Mouse (Mus musculus) forebrain, postnatal 0 days (tissue): ENCODE results near the gene C130050O18Rik. TPM values are rescaled to one million over a fixed set of nuclear protein-coding genes. Genes with fewer than 3 reads are reported as not detected.

ENCODE experiments used
- ATAC-seq: fragments of 200-750 bp; cut with Nextera tagmentation; 2 replicates; pipeline ENCODE4 v1.8.0; 2017; ENCODE audit warnings: mild to moderate bottlenecking, moderate library complexity
- DNase-seq: peaks from one replicate; pipeline ENCODE4 v3.0.0-alpha.2; 2015
- H3K27ac ChIP-seq: fragments of 300-500 bp; sonication (generic); 2 replicates; pipeline ENCODE4 v1.5.1; 2014; ENCODE audit warnings: low read depth, mild to moderate bottlenecking, antibody characterized with exemption, low read length, moderate library complexity, mixed read lengths
- H3K27me3 ChIP-seq: fragments of 300-500 bp; sonication (generic); 2 replicates; pipeline ENCODE4 v1.6.1; 2014; ENCODE audit warnings: mild to moderate bottlenecking, low read length, mixed read lengths; ENCODE audit not compliant: insufficient read depth
- H3K36me3 ChIP-seq: fragments of 300-500 bp; sonication (generic); 2 replicates; pipeline ENCODE4 v1.6.1; 2014; ENCODE audit warnings: mild to moderate bottlenecking, moderate library complexity; ENCODE audit not compliant: insufficient read depth
- H3K4me1 ChIP-seq: fragments of 300-500 bp; sonication (generic); 2 replicates; pipeline ENCODE4 v1.6.1; 2014; ENCODE audit warnings: antibody characterized with exemption; ENCODE audit not compliant: insufficient read depth
- H3K4me2 ChIP-seq: fragments of 300-500 bp; sonication (generic); 2 replicates; pipeline ENCODE4 v1.6.1; 2014; ENCODE audit warnings: low read depth, mild to moderate bottlenecking, moderate library complexity
- H3K4me3 ChIP-seq: fragments of 300-500 bp; sonication (generic); 2 replicates; pipeline ENCODE4 v1.5.1; 2014; ENCODE audit warnings: low read depth, low read length, mixed read lengths
- H3K9ac ChIP-seq: fragments of 300-500 bp; sonication (generic); 2 replicates; pipeline ENCODE4 v1.6.1; 2014; ENCODE audit warnings: mild to moderate bottlenecking
- H3K9me3 ChIP-seq: fragments of 300-500 bp; sonication (generic); 2 replicates; pipeline ENCODE4 v1.6.1; 2016; ENCODE audit warnings: low read length
- CTCF ChIP-seq: sonication (generic); IDR thresholded peaks from 2 replicates; pipeline ENCODE4 v1.5.1; 2016; ENCODE audit warnings: antibody characterized with exemption, control low read depth, low read depth
- WGBS: fragments of 180-500 bp; shearing (Covaris S2); extraction: QIAGEN DNeasy Blood & Tissue Kit; methylation state at CpG from one replicate; pipeline ENCODE4 v1.1.7; 2014; 5-methylcytosine and 5-hydroxymethylcytosine counted together
- polyA plus RNA-seq: library from polyadenylated mRNA; unstranded; fragments of >200 nt; fragmentation: Nextera tagmentation; extraction: Ambion mirVana; gene quantifications from 2 replicates; pipeline ENCODE4 v1.2.1, GENCODE M21; 2015
- total RNA-seq: library from RNA; depleted of rRNA; stranded (reverse); fragments of >200 nt; gene quantifications from 2 replicates; pipeline ENCODE4 v1.2.3, GENCODE M21; 2014

C130050O18Rik gene
- total and polyA plus RNA-seq, 2 experiments from 2014 or later, result 0.13 TPM; not detected in 1

DNA sequence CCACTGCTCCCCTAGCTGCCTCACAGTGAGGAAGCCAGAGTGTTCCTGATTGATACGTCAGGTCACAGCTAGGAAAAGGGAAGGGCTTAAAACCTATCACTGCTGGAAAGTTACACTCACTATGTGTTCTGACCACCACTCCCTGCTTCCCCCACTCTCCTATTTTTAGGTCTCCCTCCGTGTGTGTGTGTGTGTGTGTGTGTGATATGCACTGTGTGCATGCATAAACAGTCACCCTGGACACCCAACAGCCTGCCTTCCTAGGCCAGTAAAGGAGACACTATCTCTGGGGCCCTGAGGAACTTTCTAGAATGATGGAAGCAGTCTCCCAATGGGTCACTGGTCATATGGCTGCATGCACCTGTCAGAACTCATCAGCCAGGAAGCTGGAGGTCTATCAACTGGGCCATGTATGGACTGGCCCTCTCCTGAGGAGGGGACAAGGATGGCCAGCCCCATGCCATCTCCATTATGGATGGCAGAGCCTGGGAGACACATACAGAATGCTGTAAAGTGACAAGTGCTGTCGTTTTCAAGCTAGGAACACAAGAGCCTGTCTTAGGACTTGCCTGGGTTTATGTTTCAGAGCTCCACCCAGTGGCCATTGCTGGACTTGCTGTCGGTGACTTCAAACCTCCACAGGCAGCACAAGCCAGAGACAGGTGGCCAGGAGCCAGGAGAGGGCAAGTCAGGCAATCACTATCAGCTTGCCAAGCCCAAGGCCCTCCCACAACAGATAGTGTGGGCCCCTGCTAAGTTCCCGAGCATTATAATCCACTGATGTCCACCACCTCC is 6.9 kb upstream of the C130050O18Rik start:
- H3K36me3 ChIP-seq, result no peaks in the 10 kb centered on the region
- H3K27me3 ChIP-seq, result no peaks in the 10 kb centered on the region
- DNase-seq, result peak; percentile 90
- WGBS, result 42% methylated on average over 5 of the region's 5 CpGs
- ATAC-seq, result peak; percentile 85
- H3K9ac ChIP-seq, result no peak overlapping the region
- no peak overlapping the region for H3K4me3 ChIP-seq
- no peak overlapping the region for H3K4me2 ChIP-seq
- no peaks in the 10 kb centered on the region for H3K4me1 ChIP-seq
- peak; percentile 86 for TF ChIP-seq CTCF
- H3K9me3 ChIP-seq, result no peaks in the 10 kb centered on the region
- no peak overlapping the region for H3K27ac ChIP-seq

DNA sequence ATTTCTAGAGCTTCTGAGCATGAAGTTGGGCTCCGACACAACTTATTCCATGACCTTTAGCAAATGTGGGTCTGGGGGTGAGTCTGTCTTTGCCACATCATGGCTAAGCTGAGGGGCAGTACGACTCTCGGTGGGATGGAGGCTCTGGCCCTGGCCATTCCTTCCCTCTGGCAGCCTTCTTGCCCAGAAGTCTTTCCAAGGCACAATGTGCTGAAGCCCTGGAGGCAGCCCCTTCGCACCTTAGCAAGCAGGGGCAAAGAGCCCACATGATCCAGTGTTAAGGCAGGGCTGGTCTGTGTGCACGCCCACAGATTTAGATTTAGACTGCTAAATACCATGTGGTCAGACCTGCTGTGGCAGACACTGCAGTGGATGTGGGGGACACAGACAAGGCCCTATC is 6.3 kb upstream of the C130050O18Rik start:
- TF ChIP-seq CTCF, result no peak
- H3K4me1 ChIP-seq, result no peaks in the 10 kb centered on the region
- no peak overlapping the region for H3K4me3 ChIP-seq
- no peaks in the 10 kb centered on the region for H3K9me3 ChIP-seq
- H3K4me2 ChIP-seq, result no peak overlapping the region
- DNase-seq (no peak), ATAC-seq (no peak)
- WGBS, result 84% methylated on average over 5 of the region's 5 CpGs
- H3K36me3 ChIP-seq, result no peaks in the 10 kb centered on the region
- no peak overlapping the region for H3K27ac ChIP-seq
- H3K9ac ChIP-seq, result no peak overlapping the region
- H3K27me3 ChIP-seq, result no peaks in the 10 kb centered on the region

GRCm38 (mm10) chr5:139399991-139400390 is 5.1 kb upstream of the C130050O18Rik start:
- Histone ChIP-seq H3K27ac (no peak overlapping the region), H3K27me3 (no peaks in the 10 kb centered on the region), H3K4me3 (no peak overlapping the region), H3K36me3 (no peaks in the 10 kb centered on the region), H3K9me3 (no peaks in the 10 kb centered on the region), H3K4me2 (no peak overlapping the region), H3K9ac (no peak overlapping the region), H3K4me1 (no peaks in the 10 kb centered on the region)
- no peak for ATAC-seq
- no peak for DNase-seq
- TF ChIP-seq CTCF, result no peak
- WGBS, result 85% methylated on average over 14 of the region's 14 CpGs

GRCm38 (mm10) chr5:139402106-139402505 is 3.0 kb upstream of the C130050O18Rik start:
- no peak overlapping the region for H3K9ac ChIP-seq
- 84% methylated on average over 2 of the region's 2 CpGs for WGBS
- no peaks in the 10 kb centered on the region for H3K9me3 ChIP-seq
- no peak overlapping the region for H3K27ac ChIP-seq
- DNase-seq (no peak), ATAC-seq (no peak)
- no peak for TF ChIP-seq CTCF
- H3K27me3 ChIP-seq, result no peaks in the 10 kb centered on the region
- H3K4me3 ChIP-seq, result no peak overlapping the region
- H3K4me1 ChIP-seq, result no peaks in the 10 kb centered on the region
- H3K36me3 ChIP-seq, result no peaks in the 10 kb centered on the region
- no peak overlapping the region for H3K4me2 ChIP-seq

- no peaks in the 10 kb centered on the region; the same call in 1 of the 2 replicates for H3K36me3 ChIP-seq
- no peaks in the 10 kb centered on the region for H3K27me3 ChIP-seq
- H3K27ac ChIP-seq, result no peak overlapping the region
- no peaks in the 10 kb centered on the region for H3K4me1 ChIP-seq
- DNase-seq, result no peak
- no peak overlapping the region for H3K9ac ChIP-seq
- 91% methylated on average over 8 of the region's 8 CpGs for WGBS
- TF ChIP-seq CTCF, result no peak
- no peaks in the 10 kb centered on the region for H3K9me3 ChIP-seq
- ATAC-seq, result no peak
- H3K4me2 ChIP-seq, result no peak overlapping the region
- H3K4me3 ChIP-seq, result no peak overlapping the region
These were observed 1.3 kb upstream of the C130050O18Rik start for GRCm38 (mm10) chr5:139403692-139404260.

GRCm38 (mm10) chr5:139405478-139405877 is 398 bp downstream of the C130050O18Rik start:
- Histone ChIP-seq H3K4me2 (no peak overlapping the region), H3K4me1 (no peaks in the 10 kb centered on the region), H3K9ac (no peak overlapping the region), H3K4me3 (no peak overlapping the region), H3K36me3 (no peaks in the 10 kb centered on the region; the same call in 1 of the 2 replicates), H3K27me3 (no peaks in the 10 kb centered on the region), H3K9me3 (no peaks in the 10 kb centered on the region), H3K27ac (no peak overlapping the region)
- 78% methylated on average over 7 of the region's 7 CpGs for WGBS
- no peak for TF ChIP-seq CTCF
- DNase-seq, result no peak
- ATAC-seq, result no peak

- Histone ChIP-seq H3K4me1 (no peaks in the 10 kb centered on the region), H3K4me3 (no peak overlapping the region)
- 85% methylated on average over 3 of the region's 3 CpGs for WGBS
These were observed 873 bp downstream of the C130050O18Rik start for GRCm38 (mm10) chr5:139405953-139406352.

More at GRCm38 (mm10) chr5:139405953-139406352, 873 bp downstream of the C130050O18Rik start:
- no peaks in the 10 kb centered on the region for H3K27me3 ChIP-seq
- no peaks in the 10 kb centered on the region; the same call in 1 of the 2 replicates for H3K36me3 ChIP-seq
- no peak for DNase-seq
- H3K4me2 ChIP-seq, result no peak overlapping the region
- H3K9me3 ChIP-seq, result no peaks in the 10 kb centered on the region
- no peak for TF ChIP-seq CTCF
- H3K9ac ChIP-seq, result no peak overlapping the region
- ATAC-seq, result no peak
- no peak overlapping the region for H3K27ac ChIP-seq
